Mouse (Mus musculus): ENCODE results near the gene Wwox. TPM values are rescaled to one million over a fixed set of nuclear protein-coding genes. Genes with fewer than 3 reads are reported as not detected.

Gene Wwox
- polyA plus RNA-seq, 1 experiment from 2014 or later: 9.9 TPM

GRCm38 (mm10) chr8:114686462-114686861 is 247.0 kb downstream of the Wwox start:
- no peaks in the 10 kb centered on the region for H3K9me3 ChIP-seq
- no peaks in the 10 kb centered on the region for H3K27me3 ChIP-seq (replicated peaks; ENCODE audit: low read depth, poor library complexity, severe bottlenecking)
- no peak overlapping the region for H3K27ac ChIP-seq (replicated peaks)
- H3K4me3 ChIP-seq: no peak overlapping the region
- 0 out of 2 replicates have a peak, but pooled peaks cover under 1% of the 10 kb centered on the region for H3K4me1 ChIP-seq
- no peaks in the 10 kb centered on the region for H3K36me3 ChIP-seq (replicated peaks)
- DNase-seq (ENCODE audit: low spot score): no peak
- WGBS: 87% methylated on average over 4 of the region's 4 CpGs

- no peaks in the 10 kb centered on the region for H3K4me1 ChIP-seq
- H3K9me3 ChIP-seq: no peaks in the 10 kb centered on the region
- no peak overlapping the region for H3K4me3 ChIP-seq
- H3K27ac ChIP-seq (replicated peaks): no peak overlapping the region
- no peaks in the 10 kb centered on the region for H3K27me3 ChIP-seq (replicated peaks; ENCODE audit: low read depth, poor library complexity, severe bottlenecking)
- WGBS: 91% methylated on average over 11 of the region's 11 CpGs
- no peak for DNase-seq (ENCODE audit: low spot score)
- no peaks in the 10 kb centered on the region for H3K36me3 ChIP-seq (replicated peaks)
Measured at GRCm38 (mm10) chr8:114688732-114689131, 249.3 kb downstream of the Wwox start.

GRCm38 (mm10) chr8:114694566-114695198 is 255.2 kb downstream of the Wwox start:
- no peak overlapping the region for H3K4me3 ChIP-seq
- no peaks in the 10 kb centered on the region for H3K36me3 ChIP-seq (replicated peaks)

GRCm38 (mm10) chr8:114703517-114703916 is 264.1 kb downstream of the Wwox start:
- no peaks in the 10 kb centered on the region for H3K9me3 ChIP-seq
- no peaks in the 10 kb centered on the region for H3K27me3 ChIP-seq (replicated peaks; ENCODE audit: low read depth, poor library complexity, severe bottlenecking)
- no peak overlapping the region for H3K27ac ChIP-seq (replicated peaks)
- 84% methylated on average over 5 of the region's 5 CpGs for WGBS
- peaks cover 7% of the 10 kb centered on the region; the same call in 1 of the 2 replicates for H3K4me1 ChIP-seq
- no peak for DNase-seq (ENCODE audit: low spot score)
- no peak overlapping the region for H3K4me3 ChIP-seq
- H3K36me3 ChIP-seq (replicated peaks): no peaks in the 10 kb centered on the region

More at GRCm38 (mm10) chr8:114694566-114695198, 255.2 kb downstream of the Wwox start:
- no peak overlapping the region for H3K27ac ChIP-seq (replicated peaks)
- H3K9me3 ChIP-seq: no peaks in the 10 kb centered on the region
- H3K27me3 ChIP-seq (replicated peaks; ENCODE audit: low read depth, poor library complexity, severe bottlenecking): no peaks in the 10 kb centered on the region
- DNase-seq (ENCODE audit: low spot score): no peak
- no peaks in the 10 kb centered on the region for H3K4me1 ChIP-seq
- 79% methylated on average over 4 of the region's 4 CpGs for WGBS

- H3K4me3 ChIP-seq: no peak overlapping the region
- H3K36me3 ChIP-seq (replicated peaks): 0 out of 2 replicates have a peak, but pooled peaks cover 4% of the 10 kb centered on the region
- no peak for DNase-seq (ENCODE audit: low spot score)
- no peaks in the 10 kb centered on the region for H3K9me3 ChIP-seq
- H3K27ac ChIP-seq (replicated peaks): no peak overlapping the region
- no peaks in the 10 kb centered on the region for H3K27me3 ChIP-seq (replicated peaks; ENCODE audit: low read depth, poor library complexity, severe bottlenecking)
- WGBS: 80% methylated on average over 15 of the region's 15 CpGs
- H3K4me1 ChIP-seq: peaks cover 7% of the 10 kb centered on the region; the same call in 1 of the 2 replicates
Measured at GRCm38 (mm10) chr8:114707538-114708138, 268.2 kb downstream of the Wwox start.

GRCm38 (mm10) chr8:114715318-114716070 is 276.0 kb downstream of the Wwox start:
- Histone ChIP-seq H3K4me3 (no peak overlapping the region), H3K27me3 (replicated peaks; ENCODE audit: low read depth, poor library complexity, severe bottlenecking) (no peaks in the 10 kb centered on the region), H3K36me3 (replicated peaks) (0 out of 2 replicates have a peak, but pooled peaks cover 4% of the 10 kb centered on the region), H3K27ac (replicated peaks) (no peak overlapping the region), H3K4me1 (peaks cover 17% of the 10 kb centered on the region), H3K9me3 (no peaks in the 10 kb centered on the region)
- 65% methylated on average over 13 of the region's 13 CpGs for whole genome bisulfite sequencing
- no peak for DNase-seq (ENCODE audit: low spot score)

GRCm38 (mm10) chr8:114716546-114717255 is 277.2 kb downstream of the Wwox start:
- H3K27me3 ChIP-seq (replicated peaks; ENCODE audit: low read depth, poor library complexity, severe bottlenecking): 0 out of 2 replicates have a peak, but pooled peaks cover under 1% of the 10 kb centered on the region
- 70% methylated on average over 14 of the region's 14 CpGs for WGBS
- no peak for DNase-seq (ENCODE audit: low spot score)
- 0 out of 2 replicates have a peak, but pooled peaks cover 4% of the 10 kb centered on the region for H3K36me3 ChIP-seq (replicated peaks)
- H3K4me1 ChIP-seq: peaks cover 17% of the 10 kb centered on the region
- no peak overlapping the region for H3K27ac ChIP-seq (replicated peaks)
- H3K9me3 ChIP-seq: no peaks in the 10 kb centered on the region
- no peak overlapping the region for H3K4me3 ChIP-seq

GRCm38 (mm10) chr8:114718821-114719220 is 279.4 kb downstream of the Wwox start:
- no peaks in the 10 kb centered on the region for H3K9me3 ChIP-seq
- 84% methylated on average over 4 of the region's 4 CpGs for WGBS
- no peaks in the 10 kb centered on the region for H3K36me3 ChIP-seq (replicated peaks)
- H3K27me3 ChIP-seq (replicated peaks; ENCODE audit: low read depth, poor library complexity, severe bottlenecking): 0 out of 2 replicates have a peak, but pooled peaks cover 7% of the 10 kb centered on the region
- no peak for DNase-seq (ENCODE audit: low spot score)
- no peak overlapping the region for H3K4me3 ChIP-seq
- peaks cover 22% of the 10 kb centered on the region for H3K4me1 ChIP-seq
- no peak overlapping the region for H3K27ac ChIP-seq (replicated peaks)

- no peak overlapping the region for H3K27ac ChIP-seq (replicated peaks)
- DNase-seq (ENCODE audit: low spot score): no peak
- no peak overlapping the region for H3K4me3 ChIP-seq
- H3K4me1 ChIP-seq: 0 out of 2 replicates have a peak, but pooled peaks cover 10% of the 10 kb centered on the region
- H3K36me3 ChIP-seq (replicated peaks): no peaks in the 10 kb centered on the region
- H3K27me3 ChIP-seq (replicated peaks; ENCODE audit: low read depth, poor library complexity, severe bottlenecking): 0 out of 2 replicates have a peak, but pooled peaks cover 10% of the 10 kb centered on the region
- no peaks in the 10 kb centered on the region for H3K9me3 ChIP-seq
- WGBS: 57% methylated on average over 5 of the region's 5 CpGs
Measured at GRCm38 (mm10) chr8:114722611-114723010, 283.2 kb downstream of the Wwox start.

GRCm38 (mm10) chr8:114731260-114732140 is 292.0 kb downstream of the Wwox start:
- H3K4me1 ChIP-seq: peaks cover 15% of the 10 kb centered on the region
- no peak for DNase-seq (ENCODE audit: low spot score)
- no peak overlapping the region for H3K4me3 ChIP-seq
- 61% methylated on average over 17 of the region's 17 CpGs for WGBS
- H3K36me3 ChIP-seq (replicated peaks): no peaks in the 10 kb centered on the region
- H3K27ac ChIP-seq (replicated peaks): no peak overlapping the region
- 0 out of 2 replicates have a peak, but pooled peaks cover 5% of the 10 kb centered on the region for H3K27me3 ChIP-seq (replicated peaks; ENCODE audit: low read depth, poor library complexity, severe bottlenecking)
- H3K9me3 ChIP-seq: no peaks in the 10 kb centered on the region

GRCm38 (mm10) chr8:114743185-114743915 is 303.9 kb downstream of the Wwox start:
- H3K9me3 ChIP-seq: peaks cover 8% of the 10 kb centered on the region
- H3K4me3 ChIP-seq: no peak overlapping the region
- no peak overlapping the region for H3K27ac ChIP-seq (replicated peaks)
- peaks cover 5% of the 10 kb centered on the region for H3K4me1 ChIP-seq
- H3K27me3 ChIP-seq (replicated peaks; ENCODE audit: low read depth, poor library complexity, severe bottlenecking): no peaks in the 10 kb centered on the region
- WGBS: 79% methylated on average over 12 of the region's 12 CpGs
- no peak for DNase-seq (ENCODE audit: low spot score)
- H3K36me3 ChIP-seq (replicated peaks): no peaks in the 10 kb centered on the region

Measured in embryonic facial prominence, embryonic 10.5 days (tissue).